Mouse (Mus musculus) adrenal gland, adult 8-10 months (tissue): ENCODE data around the gene Adamts8. TPM values are rescaled to one million over a fixed set of nuclear protein-coding genes. Genes with fewer than 3 reads are reported as not detected.

Experiments used
- DNase-seq: peaks from one replicate; pipeline ENCODE4 v3.0.0; 2022
- total RNA-seq, 4 experiments: library from RNA; stranded (reverse); gene quantifications; 2 replicates each; pipeline ENCODE4 v1.2.4; 2022

Adamts8 gene
- total RNA-seq, 4 experiments from 2014 or later, result 0.12 to 0.91 (median 0.64) TPM

GRCm38 (mm10) chr9:30993106-30993505 is 50.7 kb downstream of the Adamts8 start:
- no peak for DNase-seq

DNA sequence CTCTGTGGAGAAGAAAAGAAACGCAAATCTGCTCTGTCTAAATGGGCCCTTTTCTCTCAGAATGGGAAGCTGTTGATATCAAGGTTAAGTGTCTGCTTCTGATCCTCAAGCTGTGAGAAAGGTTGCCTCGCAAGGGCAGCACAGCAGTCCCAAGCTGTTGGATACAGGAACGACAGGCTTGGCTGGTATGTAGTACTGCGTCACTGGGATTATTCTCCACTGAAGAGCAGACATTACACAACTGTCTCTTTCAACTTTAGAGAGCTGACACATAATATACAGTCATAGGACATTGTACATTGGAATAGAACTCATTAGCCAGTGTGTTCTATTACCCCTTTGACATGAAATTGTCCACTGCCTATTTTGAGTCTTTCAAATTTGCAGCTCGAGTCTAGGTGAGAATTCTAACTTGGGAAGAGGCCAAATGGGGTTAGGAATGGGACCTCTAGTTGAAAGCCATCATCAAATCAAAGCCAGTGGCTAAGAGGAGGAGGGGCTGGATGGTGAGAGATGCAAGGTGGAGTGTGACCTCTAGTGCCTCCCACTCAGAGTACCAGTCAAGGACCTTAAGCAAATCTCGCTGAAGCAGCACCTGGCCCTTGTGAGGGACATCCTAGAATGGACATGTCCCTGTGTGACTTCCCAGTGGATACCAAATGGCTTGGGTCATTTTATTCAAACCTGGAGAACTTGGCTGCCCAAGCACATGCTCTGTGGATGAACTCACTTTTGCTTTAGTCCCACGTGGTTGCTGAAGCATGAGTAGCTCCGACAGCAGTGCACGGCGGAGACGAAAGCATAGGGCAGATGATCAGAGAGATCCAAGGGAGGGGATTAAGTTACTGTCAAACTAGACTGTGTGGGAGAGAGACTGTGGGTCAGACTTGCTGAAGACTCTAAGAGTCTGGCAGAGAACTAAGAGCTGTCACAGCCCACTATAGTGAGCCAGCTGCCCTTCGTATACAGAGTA is 54.5 kb downstream of the Adamts8 start:
- DNase-seq, result no peak

GRCm38 (mm10) chr9:31000641-31001040 is 58.3 kb downstream of the Adamts8 start:
- no peak for DNase-seq

- no peak for DNase-seq
Measured at GRCm38 (mm10) chr9:31002528-31002927, 60.2 kb downstream of the Adamts8 start.

GRCm38 (mm10) chr9:31009334-31009733 is 67.0 kb downstream of the Adamts8 start:
- DNase-seq, result no peak

DNA sequence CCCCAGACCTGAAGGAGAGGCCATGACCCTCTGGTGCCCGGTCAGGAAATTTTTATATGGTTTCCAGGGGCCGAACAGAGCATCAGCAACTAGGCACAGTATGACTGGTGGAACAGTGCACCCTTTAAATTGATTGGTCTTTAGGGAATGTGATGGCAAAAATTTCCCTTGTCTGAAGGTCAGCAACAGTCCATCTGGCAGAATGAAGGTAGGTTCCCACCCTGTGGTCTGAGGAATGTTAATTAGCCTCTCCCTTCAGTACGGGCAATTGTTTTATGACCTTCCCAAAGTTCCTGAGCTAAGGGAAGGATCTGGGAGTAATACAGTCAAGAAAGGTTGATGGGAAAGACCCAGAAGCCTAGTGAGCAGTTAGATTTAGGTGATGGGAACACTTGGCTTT is 67.7 kb downstream of the Adamts8 start:
- no peak for DNase-seq

GRCm38 (mm10) chr9:31010749-31011148 is 68.4 kb downstream of the Adamts8 start:
- DNase-seq, result no peak

DNA sequence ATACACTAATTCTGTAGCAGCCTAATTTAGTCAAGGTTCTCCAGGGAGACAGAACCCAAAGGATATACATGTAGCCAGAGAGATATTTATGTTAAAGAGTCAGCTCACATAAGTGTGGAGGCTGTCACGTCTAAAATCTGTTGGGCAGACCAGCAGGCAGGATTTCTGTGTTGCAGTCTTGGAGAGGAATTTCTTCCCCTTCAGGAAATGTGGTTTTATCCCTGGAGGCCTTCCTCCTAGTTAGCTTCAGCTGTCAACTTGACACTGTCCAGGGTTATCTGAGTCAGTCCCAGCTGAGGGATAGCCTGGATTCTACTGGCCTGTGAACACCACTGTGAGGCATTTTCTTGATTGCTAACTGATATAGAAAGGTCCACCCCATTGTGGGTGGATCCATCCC is 69.2 kb downstream of the Adamts8 start:
- no peak for DNase-seq

DNA sequence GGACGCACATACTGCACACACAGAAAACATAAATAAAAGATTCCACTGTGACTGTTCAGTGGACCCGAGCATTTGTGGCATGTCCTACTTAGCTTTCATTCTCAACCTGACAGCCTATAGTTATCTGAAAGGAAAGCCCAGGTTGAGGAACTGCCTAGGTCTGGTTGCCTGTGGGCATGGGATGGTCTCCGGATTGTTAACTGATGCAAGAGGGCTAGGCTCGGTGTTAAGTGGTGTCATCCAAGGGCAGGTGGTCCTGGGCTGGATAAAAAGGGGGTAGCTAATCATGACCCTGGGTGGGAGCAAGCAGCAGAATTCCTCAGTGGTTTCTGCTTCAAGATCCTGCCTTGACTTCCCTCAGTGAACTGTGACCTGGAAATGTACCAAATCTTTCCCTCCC is 70.3 kb downstream of the Adamts8 start:
- no peak for DNase-seq

DNA sequence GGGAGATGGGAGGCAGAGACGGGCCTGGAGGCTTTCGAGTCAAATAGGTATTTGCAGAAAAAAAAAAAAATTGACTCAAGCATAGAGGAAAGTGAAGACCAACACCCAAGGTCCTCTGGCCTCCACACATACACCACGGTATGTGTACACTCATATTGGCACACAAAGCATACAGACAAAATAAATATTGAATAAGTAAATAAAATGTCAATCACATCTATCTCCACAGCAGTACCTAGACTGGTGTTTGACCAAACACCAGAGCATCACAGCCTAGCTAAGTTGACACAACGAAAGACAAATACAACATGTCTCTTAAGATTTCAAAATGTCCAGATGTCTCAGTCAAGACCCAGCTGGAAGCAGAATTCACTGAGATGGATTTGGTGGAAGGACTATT is 71.1 kb downstream of the Adamts8 start:
- DNase-seq, result no peak

Other genes starting within 250 kb of the Adamts8 start
- gene Adamts15, start 20.1 kb upstream of the Adamts8 start, total RNA-seq, result 1 to 10 TPM; 3.8 to 8.2 (median 5.1) TPM
- gene Zbtb44, start 88.1 kb downstream of the Adamts8 start, total RNA-seq, result 10 to 100 TPM; 44.8 to 62.2 (median 51.1) TPM
- gene St14, start 189.3 kb downstream of the Adamts8 start, total RNA-seq, result 1 to 10 TPM in 1 of 4 experiments, under 1 TPM in 3; 0.65 to 1.1 (median 0.84) TPM